Mouse (Mus musculus) heart, postnatal 25 days (tissue): ENCODE results near the gene Nudt22. TPM values are rescaled to one million over a fixed set of nuclear protein-coding genes. Genes with fewer than 3 reads are reported as not detected.
A peak's percentile ranks its signal among the peaks of the same experiment; 100 is the strongest.

Experiments
- DNase-seq: peaks from one replicate; pipeline ENCODE4 v3.0.0; 2022; ENCODE audit warnings: low spot score
- intact Hi-C: fragments of 180-260 bp; cut with DNase I; formaldehyde crosslinking; loops from one replicate; pipeline ENCODE4 v1.15.1; 2025
- total RNA-seq, 2 experiments: library from RNA; stranded (reverse); gene quantifications; 2 replicates each; pipeline ENCODE4 v1.2.3; 2021

Nudt22 gene
- total RNA-seq, 2 experiments from 2014 or later, result 26.9 to 27.9 TPM

- DNase-seq, result peak; percentile 98
- intact Hi-C loops, result loop anchor here (5.0 kb wide), 1 partner anchor 43 kb away; no protein-coding TSS in a partner anchor
Observed at GRCm38 (mm10) chr19:6979486-6980380, 16.2 kb downstream of the Nudt22 start.

GRCm38 (mm10) chr19:6979001-6979479 is 16.9 kb downstream of the Nudt22 start:
- no peak for DNase-seq
- intact Hi-C loops, result loop anchor here (5.0 kb wide), 1 partner anchor 43 kb away; no protein-coding TSS in a partner anchor

- intact Hi-C loops, result loop anchor here (5.0 kb wide), 1 partner anchor 44 kb away; no protein-coding TSS in a partner anchor
- DNase-seq, result no peak
Observed at GRCm38 (mm10) chr19:6978639-6978974, 17.3 kb downstream of the Nudt22 start.

- no peak for DNase-seq
- intact Hi-C loops, result loop anchor here (5.0 kb wide), 1 partner anchor 44 kb away; no protein-coding TSS in a partner anchor
Observed at GRCm38 (mm10) chr19:6977759-6978638, 17.9 kb downstream of the Nudt22 start.

GRCm38 (mm10) chr19:6975537-6976521 is 20.1 kb downstream of the Nudt22 start, which contains the start of gene Plcb3:
Gene Plcb3, minus strand, starts transcription at chr19:6976470.
- intact Hi-C loops, result loop anchor here (5.0 kb wide), 1 partner anchor 46 kb away; no protein-coding TSS in a partner anchor
- peak; percentile 53 for DNase-seq

- intact Hi-C loops, result loop anchor here (5.0 kb wide), 1 partner anchor 48 kb away; no protein-coding TSS in a partner anchor
- DNase-seq, result peak; percentile 64
Observed at GRCm38 (mm10) chr19:6974211-6975205, 21.4 kb downstream of the Nudt22 start, which contains the start of gene Ppp1r14b. Gene Ppp1r14b, plus strand, starts transcription at chr19:6974968.

GRCm38 (mm10) chr19:6973581-6974190 is 22.2 kb downstream of the Nudt22 start:
- intact Hi-C loops, result no loop called here
- no peak for DNase-seq

- DNase-seq, result no peak
- intact Hi-C loops, result no loop called here
Observed at GRCm38 (mm10) chr19:6972247-6972917, 23.5 kb downstream of the Nudt22 start.

GRCm38 (mm10) chr19:6971644-6972043 is 24.3 kb downstream of the Nudt22 start:
- no peak for DNase-seq
- intact Hi-C loops, result no loop called here

GRCm38 (mm10) chr19:6970460-6971085 is 25.3 kb downstream of the Nudt22 start:
- intact Hi-C loops, result no loop called here
- no peak for DNase-seq

- DNase-seq, result peak; percentile 55
- intact Hi-C loops, result loop anchor here (2.0 kb wide), 2 partner anchors 15 to 47 kb away; no protein-coding TSS in a partner anchor
Observed at GRCm38 (mm10) chr19:6969665-6970381, 26.1 kb downstream of the Nudt22 start.

- no peak for DNase-seq
- intact Hi-C loops, result loop anchor here (2.0 kb wide), 2 partner anchors 14 to 46 kb away; no protein-coding TSS in a partner anchor
Observed at GRCm38 (mm10) chr19:6969291-6969664, 26.6 kb downstream of the Nudt22 start.

GRCm38 (mm10) chr19:6968491-6969271 is 27.2 kb downstream of the Nudt22 start:
- intact Hi-C loops, result loop anchor here (2.0 kb wide), 2 partner anchors 14 to 46 kb away; no protein-coding TSS in a partner anchor
- DNase-seq, result no peak

- intact Hi-C loops, result no loop called here
- no peak for DNase-seq
Observed at GRCm38 (mm10) chr19:6956461-6956860, 39.5 kb downstream of the Nudt22 start.

GRCm38 (mm10) chr19:6955424-6955823 is 40.5 kb downstream of the Nudt22 start:
- intact Hi-C loops, result loop anchor here (2.0 kb wide), 1 partner anchor 13 kb away; no protein-coding TSS in a partner anchor
- DNase-seq, result no peak
